Mouse (Mus musculus) Patski (cell line): ENCODE measurements around the gene Lrrc66. TPM values are rescaled to one million over a fixed set of nuclear protein-coding genes. Genes with fewer than 3 reads are reported as not detected.

ENCODE experiments used
- ATAC-seq: fragments of 100-300 bp; one replicate; pipeline ENCODE4 v1.8.0; 2021
- CTCF ChIA-PET: fragments of 350-600 bp; sonication (Branson Sonifier 250); formaldehyde crosslinking; loops from one replicate; lab custom pipeline; 2022; ENCODE audit warnings: inconsistent platforms; lab: Charles Lee
- POLR2A ChIA-PET: fragments of 350-600 bp; sonication (Branson Sonifier 250); formaldehyde crosslinking; loops from one replicate; lab custom pipeline; 2022; ENCODE audit warnings: antibody characterized with exemption, inconsistent platforms; lab: Charles Lee
- DNase-seq: peaks from one replicate; pipeline ENCODE4 v3.0.0-alpha.2; 2011; ENCODE audit warnings: low read depth, low spot score
- H3K27me3 ChIP-seq: fragments of 371-371 bp; one replicate; pipeline ENCODE4 v1.5.1; 2021
- CTCF ChIP-seq: fragments of 100-300 bp; IDR thresholded peaks from one replicate; pipeline ENCODE4 v1.5.1; 2021
- in situ Hi-C: fragments of 300-500 bp; cut with MboI; formaldehyde crosslinking; loops from 3 replicates; pipeline ENCODE4 v1.11.1; 2018; ENCODE audit warnings: low pct_unique_long_range_greater_than_20kb, mixed read lengths
- polyA plus RNA-seq: library from polyadenylated mRNA; unstranded; gene quantifications from one replicate; pipeline ENCODE4 v1.2.3, GENCODE M21; 2021

Gene Lrrc66
- polyA plus RNA-seq, 1 experiment from 2014 or later = not detected

DNA sequence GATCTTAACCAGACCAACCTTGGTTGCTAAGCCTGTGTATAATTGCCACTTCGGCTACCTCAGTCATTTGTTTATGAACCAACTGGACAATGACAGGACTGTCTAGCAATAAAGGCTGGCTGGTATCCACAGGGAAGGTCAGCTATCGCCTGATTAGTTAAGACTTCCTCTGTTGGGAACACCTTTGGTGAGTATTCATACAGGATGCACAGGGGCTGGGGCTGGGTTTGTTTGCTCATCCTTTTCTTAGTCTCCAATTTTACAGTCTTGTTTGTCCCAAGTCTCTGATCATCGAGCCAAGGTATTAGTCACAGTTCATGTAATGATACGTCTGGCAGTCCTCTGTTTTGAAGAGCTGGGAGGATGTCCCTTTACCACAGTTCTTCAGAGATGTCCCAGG, 65.4 kb downstream of the Lrrc66 start:
- TF ChIP-seq CTCF = no peak
- CTCF ChIA-PET = no interaction called here

DNA sequence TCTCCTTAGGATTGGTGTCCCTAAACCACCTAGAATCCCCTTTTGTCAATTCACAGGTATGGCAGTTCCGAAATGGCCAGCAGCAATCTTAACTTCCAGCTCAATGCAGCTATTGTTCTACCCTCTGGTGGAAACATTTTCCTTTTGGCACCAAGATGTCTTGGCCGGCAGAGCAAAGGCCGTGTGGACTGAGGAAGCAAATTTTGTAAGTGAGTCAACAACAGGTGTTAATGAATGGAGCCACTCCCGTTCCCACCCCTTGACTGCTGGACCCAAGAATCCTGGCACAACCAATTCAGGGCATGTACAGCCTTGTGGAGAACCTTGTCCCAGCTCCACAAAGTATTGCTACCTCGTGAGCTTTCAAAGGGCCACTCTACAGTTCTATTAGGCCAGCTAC, 66.2 kb downstream of the Lrrc66 start:
- ChIA-PET CTCF (no interaction called here), POLR2A (no interaction called here)
- no peak for TF ChIP-seq CTCF

More for the DNA sequence above, 65.4 kb downstream of the Lrrc66 start:
- DNase-seq (no peak), ATAC-seq (no peak)
- no peaks in the 10 kb centered on the region for H3K27me3 ChIP-seq
- in situ Hi-C loops = no loop called here
- POLR2A ChIA-PET = no interaction called here

GRCm38 (mm10) chr5:73564038-73564437, 68.3 kb downstream of the Lrrc66 start:
- ChIA-PET POLR2A (no interaction called here), CTCF (interaction anchor here (1.2 to 1.7 kb wide), 2 partner anchors 24 to 73 kb away, joined by 3 to 7 read pairs; no protein-coding TSS in a partner anchor)
- no peak for TF ChIP-seq CTCF
- H3K27me3 ChIP-seq = no peaks in the 10 kb centered on the region
- DNase-seq (no peak), ATAC-seq (no peak)
- in situ Hi-C loops = no loop called here

More for the DNA sequence above, 66.2 kb downstream of the Lrrc66 start:
- ATAC-seq (no peak), DNase-seq (no peak)
- in situ Hi-C loops = no loop called here
- no peaks in the 10 kb centered on the region for H3K27me3 ChIP-seq

DNA sequence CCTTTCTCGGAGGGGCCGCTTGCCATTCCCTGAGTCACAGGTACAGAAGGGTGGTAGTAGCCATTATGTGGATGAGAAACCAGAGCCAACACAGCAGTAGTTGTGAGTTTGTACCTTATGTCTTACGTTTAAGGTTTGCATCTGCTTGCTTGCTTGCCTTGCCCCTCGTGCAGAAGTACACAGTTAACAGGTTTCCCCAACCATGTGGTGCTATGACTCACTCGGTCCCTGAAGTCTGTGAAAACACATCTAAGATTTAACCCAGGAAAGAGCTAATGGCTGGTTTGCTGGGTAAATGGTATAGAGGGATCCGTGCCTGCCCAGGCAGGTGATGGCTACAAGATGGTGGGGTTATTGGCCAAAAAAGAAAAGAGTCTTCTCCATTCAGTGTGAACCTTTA, 73.6 kb downstream of the Lrrc66 start:
- no peak for DNase-seq
- ChIA-PET POLR2A (no interaction called here), CTCF (interaction anchor here (0.7 to 1.9 kb wide), 5 partner anchors 9 to 73 kb away, joined by 3 to 4 read pairs (median 3); partner anchors contain the start of gene Lrrc66)
- ATAC-seq = no peak
- H3K27me3 ChIP-seq = no peaks in the 10 kb centered on the region
- TF ChIP-seq CTCF = no peak
- in situ Hi-C loops = no loop called here

DNA sequence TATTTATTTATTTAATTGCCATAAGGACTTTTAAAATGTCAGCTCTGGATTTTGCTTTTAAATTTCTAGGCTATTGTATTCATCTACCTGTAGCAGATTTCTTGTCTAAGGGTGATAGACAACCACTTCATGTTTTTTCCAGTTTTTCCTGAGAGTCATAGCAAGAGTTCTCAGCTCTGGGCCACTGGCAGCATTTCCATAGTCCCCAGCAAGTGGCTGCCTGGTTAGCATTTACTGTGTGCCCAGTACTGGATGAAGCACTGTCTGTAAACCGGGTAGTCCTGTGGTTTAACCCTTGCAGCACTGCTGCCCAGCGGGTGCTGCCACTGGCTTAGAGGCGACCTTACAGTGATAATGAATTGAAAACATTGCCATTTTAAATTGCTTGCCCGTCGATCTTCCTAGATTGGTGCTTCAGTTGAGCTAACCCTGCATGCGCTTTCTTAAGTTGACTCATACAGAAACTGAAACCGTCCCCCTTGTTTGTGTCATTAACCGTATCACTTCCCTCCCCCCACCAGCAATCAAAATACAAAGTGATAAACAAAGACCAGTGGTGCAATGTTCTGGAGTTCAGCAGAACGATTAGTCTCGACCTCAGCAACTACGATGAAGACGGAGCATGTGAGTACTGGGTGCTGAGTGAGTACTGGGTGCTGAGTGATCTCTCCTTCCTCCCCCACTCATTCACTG, 75.4 kb downstream of the Lrrc66 start:
- CTCF ChIA-PET = interaction anchor here (0.9 to 1.3 kb wide), 4 partner anchors 11 to 72 kb away, joined by 3 to 4 read pairs (median 3); no protein-coding TSS in a partner anchor
- in situ Hi-C loops = no loop called here
- POLR2A ChIA-PET = no interaction called here
- DNase-seq (no peak), ATAC-seq (no peak)
- no peaks in the 10 kb centered on the region for H3K27me3 ChIP-seq
- no peak for TF ChIP-seq CTCF

Other genes starting within 250 kb of the Lrrc66 start
- not detected for gene Cwh43, start 226.5 kb downstream of the Lrrc66 start, polyA plus RNA-seq
- gene Dcun1d4, start 151.5 kb downstream of the Lrrc66 start, polyA plus RNA-seq = 40.2 TPM
- 24.1 TPM for gene Sgcb, start 15.3 kb upstream of the Lrrc66 start, polyA plus RNA-seq
- gene Spata18, start 18.9 kb upstream of the Lrrc66 start, polyA plus RNA-seq = not detected